ENCODE assay signal across 23 mouse cellular contexts in the genomic region with DNA sequence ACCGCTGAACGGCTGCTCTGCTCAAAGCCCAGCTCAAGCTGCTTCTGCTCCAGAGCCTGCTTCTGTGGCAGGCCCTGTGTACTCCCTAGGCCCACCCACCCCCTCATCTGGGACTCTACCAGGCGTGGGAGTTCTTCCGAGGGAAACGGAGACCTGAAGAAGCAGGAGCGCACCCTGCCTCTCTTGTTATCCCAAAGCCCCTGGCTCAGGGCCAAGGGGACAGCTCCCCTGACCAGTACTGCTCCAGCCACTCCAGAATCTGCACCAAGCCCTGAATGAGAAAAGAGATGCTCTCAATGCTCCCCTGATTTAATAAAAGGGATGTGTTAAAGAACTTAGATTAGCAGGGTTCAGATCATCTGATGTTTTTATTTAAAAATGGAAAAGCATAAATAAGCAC. TPM values are rescaled to one million over a fixed set of nuclear protein-coding genes. Genes with fewer than 3 reads are reported as not detected.
DNase-seq lines count a peak whose midpoint lies in the region; ATAC-seq and TF ChIP-seq lines count a peak whose summit lies in the region.
"Had no signal": no experiment of that assay in that cellular context is flagged by ENCODE, and none has a peak within 500 bp of the region (broad histone marks: within the 10 kb centered on the region; RNA-seq: fewer than 3 reads in every experiment).

No protein-coding gene starts in this region.

- intact Hi-C loops in heart, adult 2 months (cut with DNase I) = no loop called here

- no peaks in the 10 kb centered on the region for H3K36me3 ChIP-seq in heart, adult 2 months (ENCODE audit: control insufficient read depth, insufficient read depth, low read length)
- no peaks in the 10 kb centered on the region for H3K36me3 ChIP-seq in kidney, postnatal 0 days (ENCODE audit: insufficient read depth, low read length)
- no peaks in the 10 kb centered on the region for H3K36me3 ChIP-seq in limb, embryonic 12.5 days
- H3K36me3 ChIP-seq in limb, embryonic 10.5 days = no peaks in the 10 kb centered on the region
- H3K36me3 ChIP-seq in midbrain, embryonic 10.5 days = no peaks in the 10 kb centered on the region
- H3K36me3 ChIP-seq: embryonic facial prominence, embryonic 10.5 days; embryonic facial prominence, embryonic 12.5 days; forebrain, embryonic 15.5 days had no signal

- ATAC-seq in kidney, postnatal 0 days (replicated peaks; ENCODE audit: low FRiP score, low read depth) = no peak
- 0 out of 2 replicates have a peak, but pooled peaks have one; percentile 6 for ATAC-seq in limb, embryonic 12.5 days (ENCODE audit: insufficient number of reproducible peaks, insufficient read depth, low FRiP score, low TSS enrichment, low read depth)
- ATAC-seq: activated CD4-positive, CD25-positive, alpha-beta regulatory T cell, adult 4 months; forebrain, embryonic 13.5 days; forebrain, embryonic 15.5 days had no signal

- no peak overlapping the region for H3K4me2 ChIP-seq in kidney, postnatal 0 days (ENCODE audit: low read length)
- H3K4me2 ChIP-seq in limb, embryonic 12.5 days = no peak overlapping the region
- H3K4me2 ChIP-seq: embryonic facial prominence, embryonic 12.5 days; forebrain, embryonic 13.5 days; forebrain, embryonic 15.5 days had no signal

- no peak overlapping the region for H3K9ac ChIP-seq in heart, adult 2 months (ENCODE audit: low read depth, low read length)
- no peak overlapping the region for H3K9ac ChIP-seq in kidney, postnatal 0 days (ENCODE audit: low read depth, low read length)
- no peak overlapping the region for H3K9ac ChIP-seq in limb, embryonic 12.5 days (replicated peaks)
- H3K9ac ChIP-seq: embryonic facial prominence, embryonic 12.5 days; forebrain, embryonic 13.5 days; forebrain, embryonic 15.5 days had no signal

- DNase-seq in heart, adult 2 months = peak; percentile 21 to 30
- no peak for DNase-seq in heart, adult 8-10 months (ENCODE audit: low spot score)
- DNase-seq in kidney, postnatal 0 days (ENCODE audit: low spot score) = peak; percentile 23
- DNase-seq in kidney, adult 18-20 months = no peak
- DNase-seq in limb, embryonic 10.5 days (ENCODE audit: low spot score) = no peak
- peak; percentile 27 for DNase-seq in Muller cell, postnatal 12 days (ENCODE audit: inconsistent ontology term)
- no peak for DNase-seq in midbrain, embryonic 10.5 days (ENCODE audit: low spot score)
- DNase-seq: adrenal gland, adult 8-10 months; adrenal gland, postnatal 14 days; adrenal gland, postnatal 36 days; cerebellum, adult 11-12 months; cerebellum, adult 2 months; cerebellum, adult 9-10 months; cerebellum, postnatal 10 days; cerebellum, postnatal 25 days had no signal

- no peaks in the 10 kb centered on the region for H3K79me2 ChIP-seq in heart, adult 2 months (replicated peaks; ENCODE audit: control insufficient read depth, insufficient read depth, low read length)

- no peaks in the 10 kb centered on the region for H3K9me3 ChIP-seq in kidney, postnatal 0 days (replicated peaks; ENCODE audit: low read length)
- H3K9me3 ChIP-seq in limb, embryonic 12.5 days = no peaks in the 10 kb centered on the region
- no peaks in the 10 kb centered on the region for H3K9me3 ChIP-seq in limb, embryonic 10.5 days (replicated peaks)
- no peaks in the 10 kb centered on the region for H3K9me3 ChIP-seq in midbrain, embryonic 10.5 days (replicated peaks)
- H3K9me3 ChIP-seq: embryonic facial prominence, embryonic 10.5 days; embryonic facial prominence, embryonic 12.5 days; forebrain, embryonic 13.5 days; forebrain, embryonic 15.5 days had no signal

- H3K4me1 ChIP-seq in heart, adult 2 months (ENCODE audit: control insufficient read depth, insufficient read depth, low read length) = no peaks in the 10 kb centered on the region
- no peaks in the 10 kb centered on the region for H3K4me1 ChIP-seq in kidney, postnatal 0 days (replicated peaks; ENCODE audit: insufficient read depth, low read length)
- no peaks in the 10 kb centered on the region for H3K4me1 ChIP-seq in limb, embryonic 12.5 days (replicated peaks)
- H3K4me1 ChIP-seq in limb, embryonic 10.5 days = no peaks in the 10 kb centered on the region
- no peaks in the 10 kb centered on the region for H3K4me1 ChIP-seq in midbrain, embryonic 10.5 days
- H3K4me1 ChIP-seq: embryonic facial prominence, embryonic 12.5 days; forebrain, embryonic 13.5 days; forebrain, embryonic 15.5 days had no signal

- 62% methylated on average over 6 of the region's 6 CpGs for WGBS in heart, adult 2 months
- WGBS in kidney, postnatal 0 days = 43% methylated on average over 6 of the region's 6 CpGs
- WGBS in limb, embryonic 12.5 days = 85% methylated on average over 6 of the region's 6 CpGs
- WGBS in limb, embryonic 10.5 days = 84% methylated on average over 6 of the region's 6 CpGs
- 89% methylated on average over 6 of the region's 6 CpGs for WGBS in midbrain, embryonic 10.5 days

- H3K27me3 ChIP-seq in heart, adult 2 months (ENCODE audit: control insufficient read depth, insufficient read depth, low read length) = no peaks in the 10 kb centered on the region
- H3K27me3 ChIP-seq in kidney, postnatal 0 days (ENCODE audit: insufficient read depth, low read length) = no peaks in the 10 kb centered on the region
- H3K27me3 ChIP-seq in limb, embryonic 12.5 days = peaks cover 9% of the 10 kb centered on the region; the same call in 1 of the 2 replicates
- H3K27me3 ChIP-seq in limb, embryonic 10.5 days (ENCODE audit: low read depth, poor library complexity, severe bottlenecking) = no peaks in the 10 kb centered on the region
- no peaks in the 10 kb centered on the region for H3K27me3 ChIP-seq in midbrain, embryonic 10.5 days (ENCODE audit: low read depth, poor library complexity, severe bottlenecking)
- H3K27me3 ChIP-seq: forebrain, embryonic 13.5 days; forebrain, embryonic 15.5 days; Patski had no signal

- TF ChIP-seq EP300 in heart, adult 2 months (IDR thresholded peaks at IDR 0.05; ENCODE audit: insufficient read depth, low read depth, low read length) = no peak

- no peak for TF ChIP-seq POLR2A in heart, adult 2 months (IDR thresholded peaks at IDR 0.05; ENCODE audit: insufficient read depth, low read depth, low read length)

- no peak overlapping the region for H3K27ac ChIP-seq in heart, adult 2 months
- H3K27ac ChIP-seq in kidney, postnatal 0 days = no peak overlapping the region
- no peak overlapping the region for H3K27ac ChIP-seq in limb, embryonic 12.5 days
- H3K27ac ChIP-seq in limb, embryonic 10.5 days = no peak overlapping the region; the same call in 1 of the 2 replicates
- no peak overlapping the region for H3K27ac ChIP-seq in midbrain, embryonic 10.5 days (replicated peaks)
- H3K27ac ChIP-seq: embryonic facial prominence, embryonic 10.5 days; embryonic facial prominence, embryonic 12.5 days; forebrain, embryonic 13.5 days; forebrain, embryonic 15.5 days had no signal

- H3K4me3 ChIP-seq in heart, adult 2 months = no peak overlapping the region
- no peak overlapping the region for H3K4me3 ChIP-seq in kidney, postnatal 0 days (replicated peaks; ENCODE audit: low read depth, low read length)
- no peak overlapping the region for H3K4me3 ChIP-seq in limb, embryonic 12.5 days (replicated peaks)
- H3K4me3 ChIP-seq in limb, embryonic 10.5 days = no peak overlapping the region
- H3K4me3 ChIP-seq in midbrain, embryonic 10.5 days = no peak overlapping the region
- H3K4me3 ChIP-seq: embryonic facial prominence, embryonic 10.5 days; embryonic facial prominence, embryonic 12.5 days; forebrain, embryonic 13.5 days; forebrain, embryonic 15.5 days had no signal

- no peak for TF ChIP-seq CTCF in heart, adult 2 months (IDR thresholded peaks at IDR 0.05)
- TF ChIP-seq CTCF in kidney, postnatal 0 days (IDR thresholded peaks at IDR 0.05; ENCODE audit: low read depth) = no peak

RNA-seq across cellular contexts. Expression of a gene that starts 18.4 kb away (rescaled TPM):
- 100 to 1,000 TPM; 101 to 102 TPM for total RNA-seq in heart, adult 2 months (2021)
- 130 and 147 TPM in 2 replicates for polyA plus RNA-seq in heart, adult 2 months (2012; rRNA removed)
- 10 to 100 TPM; 70.4 to 85.8 (median 82.5) TPM for total RNA-seq in heart, adult 8-10 months (2022)
- 22.4 and 24.6 TPM in 2 replicates for polyA plus RNA-seq in kidney, postnatal 0 days (2015; fragmentation: Nextera tagmentation; extraction: Ambion mirVana)
- 3.4 and 4.5 TPM in 2 replicates for polyA plus RNA-seq in limb, embryonic 12.5 days (2016; fragmentation: Nextera tagmentation; extraction: Ambion mirVana)
- polyA plus RNA-seq in limb, embryonic 10.5 days (2016; fragmentation: Nextera tagmentation; extraction: Ambion mirVana) = 0.51 and 0.62 TPM in 2 replicates
- 5.2 and 7.6 TPM in 2 replicates for polyA plus RNA-seq in midbrain, embryonic 10.5 days (2016; fragmentation: Nextera tagmentation; extraction: Ambion mirVana)
- total RNA-seq: MEL had no signal
- polyA plus RNA-seq: activated CD4-positive, CD25-positive, alpha-beta regulatory T cell, adult 4 months had no signal

Comparison
In these comparisons a context has a peak if more than half of its experiments do, and no peak if none do; other contexts are left out.
1. DNase-seq: peak in heart, adult 2 months (2 of 2), kidney, postnatal 0 days (single experiment) and Muller cell, postnatal 12 days (single experiment); none in heart, adult 8-10 months (single experiment), kidney, adult 18-20 months (single experiment), limb, embryonic 10.5 days (single experiment) and midbrain, embryonic 10.5 days (single experiment).